In the genomic region with DNA sequence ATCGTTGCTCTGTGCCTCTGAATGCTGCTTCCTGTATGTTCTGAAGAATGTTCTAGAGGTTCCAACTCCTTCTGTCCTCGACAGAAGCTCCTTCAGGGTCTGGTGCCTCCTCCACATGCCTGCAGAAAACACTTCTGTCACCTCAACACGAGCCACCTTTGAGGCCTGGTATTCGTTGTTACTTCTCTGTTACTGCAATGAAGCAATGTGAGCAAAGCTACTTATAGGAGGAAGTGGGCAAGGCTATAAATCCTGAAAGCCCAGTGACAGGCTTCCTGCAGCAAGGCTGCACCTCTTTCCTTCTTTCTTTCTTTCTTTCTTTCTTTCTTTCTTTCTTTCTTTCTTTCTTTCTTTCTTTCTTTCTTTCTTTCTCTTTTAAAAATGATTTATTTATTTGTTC, we compare ENCODE assay signal across 18 mouse cellular contexts.
"Had no signal": no experiment of that assay in that cellular context is flagged by ENCODE, and none has a peak within 500 bp of the region (broad histone marks: within the 10 kb centered on the region; RNA-seq: fewer than 3 reads in every experiment).

No protein-coding gene starts in this region.

- ATAC-seq: hindbrain, embryonic 16.5 days; inflammation-experienced regulatory T-cells, adult 6 months; intestine, embryonic 15.5 days; intestine, postnatal 0 days; liver, embryonic 12.5 days had no signal

- DNase-seq: gastrocnemius, adult 2 months; gastrocnemius, postnatal 10 days; gastrocnemius, postnatal 25 days; heart, adult 18-20 months; heart, postnatal 10 days; heart, postnatal 36 days; kidney, adult 18-20 months; kidney, adult 8-10 months; kidney, postnatal 10 days; kidney, postnatal 36 days; layer of hippocampus, adult 9-11 months; layer of hippocampus, postnatal 36 days; left cerebral cortex, postnatal 4 days had no signal
